Mouse (Mus musculus) E14TG2a.4 (cell line): Measurements from ENCODE around the gene Mcoln2.
"Not testable (repeated sequence)": the region's sequence is repeated elsewhere in the genome, so short reads cannot be mapped to it uniquely, and the experiment has no call there.

Source experiments
- H3K27me3 ChIP-seq: 2 replicates; pipeline ENCODE4 v1.6.1; 2014; ENCODE audit warnings: low read length, control low read depth; ENCODE audit not compliant: insufficient read depth
- H3K36me3 ChIP-seq: 2 replicates; pipeline ENCODE4 v1.6.1; 2014; ENCODE audit warnings: low read length, control low read depth; ENCODE audit not compliant: insufficient read depth
- H3K4me1 ChIP-seq: replicated peaks from 2 replicates; pipeline ENCODE4 v1.6.1; 2014; ENCODE audit warnings: low read depth, low read length, control low read depth
- H3K4me3 ChIP-seq: replicated peaks from 2 replicates; pipeline ENCODE4 v1.5.1; 2014; ENCODE audit warnings: mild to moderate bottlenecking, low read length
- H3K9me3 ChIP-seq: 2 replicates; pipeline ENCODE4 v1.6.1; 2014; ENCODE audit warnings: low read length, control low read depth
- CTCF ChIP-seq: conservative IDR thresholded peaks from 2 replicates; pipeline ENCODE4 v1.5.1; 2014; ENCODE audit warnings: low read length
- NANOG ChIP-seq: IDR thresholded peaks from 2 replicates; pipeline ENCODE4 v1.6.1; 2014; ENCODE audit warnings: borderline replicate concordance, low read length, mixed read lengths
- POU5F1 ChIP-seq: IDR thresholded peaks from 2 replicates; pipeline ENCODE4 v1.6.1; 2014; ENCODE audit warnings: low read length, borderline replicate concordance

Gene Mcoln2

DNA sequence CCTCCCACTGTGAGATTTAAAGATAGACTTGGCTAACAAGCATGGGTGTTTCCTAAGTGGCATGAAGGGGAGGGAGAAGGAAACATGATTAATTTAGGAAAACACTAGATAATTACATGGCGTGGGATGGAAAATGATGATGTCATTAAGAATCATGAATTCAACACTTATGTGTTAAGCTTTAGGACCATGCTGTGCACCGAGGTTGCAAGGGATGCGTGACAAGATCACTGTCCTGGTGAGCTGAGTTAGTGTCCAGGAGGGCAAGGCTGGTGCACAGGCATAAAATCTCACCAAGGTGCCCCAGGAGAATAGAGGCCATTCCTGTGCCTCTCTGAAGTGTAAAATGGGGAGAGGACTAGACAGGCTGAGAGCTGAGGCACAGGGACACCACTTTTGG is 49.9 kb downstream of the Mcoln2 start:
- TF ChIP-seq POU5F1 (no peak), NANOG (no peak)
- Histone ChIP-seq H3K4me1 (no peaks in the 10 kb centered on the region), H3K9me3 (no peaks in the 10 kb centered on the region)

DNA sequence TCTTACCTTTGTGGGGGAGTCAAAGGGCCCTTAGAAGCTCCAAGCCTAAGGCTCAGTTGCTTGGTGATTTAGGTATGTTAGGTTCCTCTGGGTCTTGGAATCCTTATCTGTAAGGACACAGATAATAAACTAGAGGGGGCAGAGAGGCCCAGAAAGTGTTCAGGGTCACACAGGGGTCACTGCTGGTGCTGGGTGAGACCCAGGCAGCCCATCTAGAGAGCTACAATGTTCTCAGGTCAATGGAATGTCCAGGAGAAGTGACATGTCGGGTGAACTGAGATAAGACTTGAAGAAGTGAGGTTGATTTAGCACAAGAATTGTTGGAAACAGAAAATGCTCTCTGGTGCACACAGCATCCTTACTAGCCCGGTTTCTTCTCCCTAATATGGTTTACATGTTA is 54.7 kb downstream of the Mcoln2 start:
- TF ChIP-seq CTCF (no peak), NANOG (no peak), POU5F1 (no peak)
- no peaks in the 10 kb centered on the region for H3K4me1 ChIP-seq
- no peaks in the 10 kb centered on the region for H3K9me3 ChIP-seq
- peaks cover 8% of the 10 kb centered on the region; the same call in 1 of the 2 replicates for H3K27me3 ChIP-seq
- no peak overlapping the region for H3K4me3 ChIP-seq
- H3K36me3 ChIP-seq = no peaks in the 10 kb centered on the region

More for the DNA sequence above, 49.9 kb downstream of the Mcoln2 start:
- H3K36me3 ChIP-seq = no peaks in the 10 kb centered on the region
- H3K4me3 ChIP-seq = no peak overlapping the region
- H3K27me3 ChIP-seq = 0 out of 2 replicates have a peak, but pooled peaks cover 3% of the 10 kb centered on the region

GRCm38 (mm10) chr3:146205305-146205704 is 55.7 kb downstream of the Mcoln2 start:
- H3K36me3 ChIP-seq = no peaks in the 10 kb centered on the region
- peaks cover 8% of the 10 kb centered on the region; the same call in 1 of the 2 replicates for H3K27me3 ChIP-seq
- H3K4me3 ChIP-seq = no peak overlapping the region
- no peaks in the 10 kb centered on the region for H3K9me3 ChIP-seq
- no peaks in the 10 kb centered on the region for H3K4me1 ChIP-seq
- TF ChIP-seq NANOG (no peak), CTCF (no peak), POU5F1 (no peak)

GRCm38 (mm10) chr3:146206635-146207034 is 57.0 kb downstream of the Mcoln2 start:
- no peak for TF ChIP-seq POU5F1
- no peak for TF ChIP-seq CTCF
- TF ChIP-seq NANOG = no peak
- no peaks in the 10 kb centered on the region for H3K36me3 ChIP-seq
- peaks cover 8% of the 10 kb centered on the region; the same call in 1 of the 2 replicates for H3K27me3 ChIP-seq
- no peak overlapping the region for H3K4me3 ChIP-seq
- H3K4me1 ChIP-seq = no peaks in the 10 kb centered on the region
- H3K9me3 ChIP-seq = no peaks in the 10 kb centered on the region

DNA sequence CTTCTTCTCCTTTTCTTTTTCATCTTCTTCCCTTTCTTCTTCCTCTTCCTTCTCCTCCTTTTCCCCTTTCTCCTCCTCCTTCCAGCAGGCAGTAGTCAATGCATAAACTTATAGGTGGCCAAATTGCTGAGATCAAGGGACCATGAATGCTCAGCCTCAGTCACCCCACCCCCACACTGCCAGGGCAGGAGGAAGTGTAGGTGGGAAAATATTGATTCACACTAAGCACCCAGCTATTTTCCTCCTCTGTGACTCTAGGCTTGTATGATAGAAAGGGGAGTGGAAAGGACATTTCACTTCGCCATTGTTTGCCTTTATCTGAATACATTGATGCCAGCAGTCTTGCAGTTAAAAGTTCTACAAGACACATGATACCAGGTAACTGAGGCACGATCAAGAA is 57.8 kb downstream of the Mcoln2 start:
- Histone ChIP-seq H3K9me3 (no peaks in the 10 kb centered on the region), H3K4me3 (no peak overlapping the region), H3K27me3 (peaks cover 8% of the 10 kb centered on the region; the same call in 1 of the 2 replicates), H3K4me1 (no peaks in the 10 kb centered on the region), H3K36me3 (no peaks in the 10 kb centered on the region)
- TF ChIP-seq CTCF (no peak), NANOG (no peak), POU5F1 (no peak)

- H3K27me3 ChIP-seq = peaks cover 13% of the 10 kb centered on the region; the same call in 1 of the 2 replicates
- H3K36me3 ChIP-seq, H3K4me1 ChIP-seq, H3K9me3 ChIP-seq, H3K4me3 ChIP-seq: not testable (repeated sequence)
Measured at GRCm38 (mm10) chr3:146209759-146210158, 60.1 kb downstream of the Mcoln2 start.

- TF ChIP-seq CTCF (no peak), NANOG (no peak), POU5F1 (no peak)
Measured at GRCm38 (mm10) chr3:146211141-146211747, 61.6 kb downstream of the Mcoln2 start.

GRCm38 (mm10) chr3:146211964-146212363 is 62.3 kb downstream of the Mcoln2 start:
- TF ChIP-seq NANOG = no peak
- H3K4me1 ChIP-seq = no peaks in the 10 kb centered on the region

More at GRCm38 (mm10) chr3:146211141-146211747, 61.6 kb downstream of the Mcoln2 start:
- no peaks in the 10 kb centered on the region for H3K36me3 ChIP-seq
- H3K27me3 ChIP-seq = peaks cover 16% of the 10 kb centered on the region; the same call in 1 of the 2 replicates
- H3K4me1 ChIP-seq = no peaks in the 10 kb centered on the region
- H3K4me3 ChIP-seq = no peak overlapping the region
- no peaks in the 10 kb centered on the region for H3K9me3 ChIP-seq

DNA sequence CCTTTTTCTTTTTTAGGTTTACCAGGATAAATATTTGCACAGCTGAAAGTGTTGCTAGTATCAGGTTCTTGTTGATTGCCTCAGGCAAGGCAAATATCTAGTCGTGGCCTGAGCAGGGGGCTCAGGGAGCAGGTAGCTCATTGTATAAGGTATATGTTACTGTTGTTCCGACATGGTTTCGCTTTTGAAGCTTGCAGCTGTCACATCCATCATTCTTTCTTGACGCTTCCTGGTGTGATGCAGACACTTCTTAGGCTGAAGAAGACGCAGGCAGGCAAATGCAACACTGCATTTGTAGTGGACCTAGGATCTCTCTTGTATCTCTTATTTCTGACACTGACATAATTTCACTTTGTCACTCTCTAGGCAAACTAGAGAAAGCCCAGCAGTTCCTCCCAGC is 63.7 kb downstream of the Mcoln2 start:
- Histone ChIP-seq H3K36me3 (no peaks in the 10 kb centered on the region), H3K27me3 (peaks cover 8% of the 10 kb centered on the region; the same call in 1 of the 2 replicates)
- TF ChIP-seq CTCF = no peak
- TF ChIP-seq POU5F1 = no peak
- TF ChIP-seq NANOG = no peak

More at GRCm38 (mm10) chr3:146211964-146212363, 62.3 kb downstream of the Mcoln2 start:
- Histone ChIP-seq H3K9me3 (no peaks in the 10 kb centered on the region), H3K4me3 (no peak overlapping the region), H3K36me3 (no peaks in the 10 kb centered on the region), H3K27me3 (peaks cover 16% of the 10 kb centered on the region; the same call in 1 of the 2 replicates)

More for the DNA sequence above, 63.7 kb downstream of the Mcoln2 start:
- Histone ChIP-seq H3K4me1 (no peaks in the 10 kb centered on the region), H3K9me3 (no peaks in the 10 kb centered on the region), H3K4me3 (no peak overlapping the region)
